Mouse (Mus musculus): ENCODE results near the gene Prdm11. TPM values are rescaled to one million over a fixed set of nuclear protein-coding genes. Genes with fewer than 3 reads are reported as not detected.
A peak's percentile ranks its signal among the peaks of the same experiment; 100 is the strongest.

Prdm11 gene
- polyA plus RNA-seq, 1 experiment = 11.8 TPM

DNA sequence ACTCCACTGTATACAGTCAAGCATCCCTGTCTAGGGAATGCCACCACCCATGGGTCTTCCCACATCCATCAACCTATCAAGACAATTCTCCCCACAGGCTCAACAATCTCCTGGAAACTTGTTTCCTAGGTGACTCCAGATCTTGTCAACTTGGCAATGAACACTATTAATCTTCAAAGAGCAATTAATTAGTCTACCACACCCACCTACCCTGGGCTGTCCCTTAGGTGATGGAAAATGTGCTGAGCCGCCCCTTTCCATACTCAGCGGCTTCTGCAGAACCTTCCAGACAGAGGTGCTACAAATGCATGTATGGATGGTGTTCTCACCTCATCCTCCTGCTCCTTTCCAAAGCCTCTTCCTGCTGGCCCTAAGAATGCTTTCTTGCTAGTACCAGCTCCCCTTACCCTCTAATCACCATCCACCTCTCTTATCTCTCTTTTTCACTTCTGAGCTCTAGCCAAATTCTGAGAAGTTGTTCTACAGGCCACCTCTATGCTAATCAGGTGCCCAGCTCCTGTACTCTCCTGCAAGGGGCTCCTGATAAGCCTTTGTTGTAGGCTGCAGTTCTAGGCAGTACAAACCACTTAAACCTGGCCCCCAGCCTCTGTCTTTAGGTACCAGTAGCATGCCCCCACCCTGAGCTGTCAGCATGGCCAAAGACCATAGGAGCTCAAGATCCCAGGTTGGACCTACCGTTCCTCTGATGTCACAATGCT, 37.8 kb downstream of the Prdm11 start:
- DNase-seq (ENCODE audit: low read depth) = no peak
- no peak for TF ChIP-seq POLR2A (IDR thresholded peaks at IDR 0.05; ENCODE audit: borderline replicate concordance, extremely low read depth, insufficient read depth, insufficient read length, poor library complexity, severe bottlenecking)
- TF ChIP-seq CTCF (IDR thresholded peaks at IDR 0.05; ENCODE audit: borderline replicate concordance, extremely low read depth, insufficient read depth, insufficient read length) = no peak

DNA sequence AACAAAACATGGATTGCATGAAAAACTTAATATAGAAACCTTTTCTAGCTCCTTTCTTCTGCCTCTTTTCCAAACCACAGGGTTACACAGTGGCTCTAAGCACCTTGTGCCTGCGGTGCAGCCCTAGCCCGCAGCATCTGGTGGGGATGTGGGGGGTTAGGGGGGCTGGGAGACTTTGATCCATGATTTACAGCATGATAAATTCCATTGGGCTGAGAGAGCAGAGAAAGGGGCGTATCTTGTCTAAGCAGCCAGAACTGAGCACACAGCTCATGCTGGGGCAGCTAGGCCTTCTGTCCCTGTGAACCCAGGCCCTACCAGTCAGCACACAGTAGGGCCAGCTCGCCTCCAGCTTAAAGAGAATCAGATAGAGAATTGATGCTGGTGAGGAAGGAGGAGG, 40.9 kb downstream of the Prdm11 start:
- no peak for DNase-seq (ENCODE audit: low read depth)
- no peak for TF ChIP-seq CTCF (IDR thresholded peaks at IDR 0.05; ENCODE audit: borderline replicate concordance, extremely low read depth, insufficient read depth, insufficient read length)
- no peak for TF ChIP-seq POLR2A (IDR thresholded peaks at IDR 0.05; ENCODE audit: borderline replicate concordance, extremely low read depth, insufficient read depth, insufficient read length, poor library complexity, severe bottlenecking)

DNA sequence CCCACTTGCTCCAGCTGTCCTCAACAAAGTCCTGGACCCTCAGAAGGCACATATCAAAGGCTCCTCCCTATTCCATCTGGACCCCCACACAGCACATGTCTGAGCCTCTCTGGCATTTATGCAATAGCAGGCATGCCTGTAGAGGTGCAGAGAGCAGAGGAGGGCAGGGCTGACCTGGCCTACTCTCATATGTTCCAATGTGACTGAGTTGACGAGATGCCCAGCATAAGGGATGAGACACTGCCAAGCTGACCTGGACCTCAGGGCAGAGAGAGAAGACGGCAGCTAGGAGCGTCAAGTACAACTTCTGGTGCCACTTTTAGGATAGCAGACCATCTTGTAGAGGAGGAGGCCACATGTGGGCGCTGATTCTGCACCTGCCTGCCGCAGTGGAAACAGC, 54.0 kb downstream of the Prdm11 start:
- TF ChIP-seq POLR2A (IDR thresholded peaks at IDR 0.05; ENCODE audit: borderline replicate concordance, extremely low read depth, insufficient read depth, insufficient read length, poor library complexity, severe bottlenecking) (no peak), CTCF (IDR thresholded peaks at IDR 0.05; ENCODE audit: borderline replicate concordance, extremely low read depth, insufficient read depth, insufficient read length) (no peak)
- no peak for DNase-seq (ENCODE audit: low read depth)

DNA sequence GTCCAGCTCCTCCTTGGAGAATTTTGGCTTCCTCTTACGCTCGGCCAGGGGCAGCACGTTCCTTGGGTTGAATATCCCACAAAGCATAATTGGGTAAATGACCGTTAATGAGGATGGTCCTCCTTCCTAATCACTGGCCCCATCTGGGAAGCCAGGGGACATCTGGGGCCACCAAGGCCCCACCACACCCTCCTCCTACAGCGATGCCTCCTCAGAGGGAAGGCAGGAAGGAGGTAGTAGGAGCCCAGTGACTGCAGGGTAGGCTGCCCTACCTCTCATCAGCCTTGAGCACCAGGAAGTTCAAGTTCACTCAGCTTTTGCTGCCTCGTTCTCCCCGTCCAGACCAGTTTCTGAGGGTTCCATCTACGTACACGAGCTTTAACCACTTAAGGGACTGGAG, 56.4 kb downstream of the Prdm11 start:
- TF ChIP-seq CTCF (IDR thresholded peaks at IDR 0.05; ENCODE audit: borderline replicate concordance, extremely low read depth, insufficient read depth, insufficient read length) (no peak), POLR2A (IDR thresholded peaks at IDR 0.05; ENCODE audit: borderline replicate concordance, extremely low read depth, insufficient read depth, insufficient read length, poor library complexity, severe bottlenecking) (no peak)

DNA sequence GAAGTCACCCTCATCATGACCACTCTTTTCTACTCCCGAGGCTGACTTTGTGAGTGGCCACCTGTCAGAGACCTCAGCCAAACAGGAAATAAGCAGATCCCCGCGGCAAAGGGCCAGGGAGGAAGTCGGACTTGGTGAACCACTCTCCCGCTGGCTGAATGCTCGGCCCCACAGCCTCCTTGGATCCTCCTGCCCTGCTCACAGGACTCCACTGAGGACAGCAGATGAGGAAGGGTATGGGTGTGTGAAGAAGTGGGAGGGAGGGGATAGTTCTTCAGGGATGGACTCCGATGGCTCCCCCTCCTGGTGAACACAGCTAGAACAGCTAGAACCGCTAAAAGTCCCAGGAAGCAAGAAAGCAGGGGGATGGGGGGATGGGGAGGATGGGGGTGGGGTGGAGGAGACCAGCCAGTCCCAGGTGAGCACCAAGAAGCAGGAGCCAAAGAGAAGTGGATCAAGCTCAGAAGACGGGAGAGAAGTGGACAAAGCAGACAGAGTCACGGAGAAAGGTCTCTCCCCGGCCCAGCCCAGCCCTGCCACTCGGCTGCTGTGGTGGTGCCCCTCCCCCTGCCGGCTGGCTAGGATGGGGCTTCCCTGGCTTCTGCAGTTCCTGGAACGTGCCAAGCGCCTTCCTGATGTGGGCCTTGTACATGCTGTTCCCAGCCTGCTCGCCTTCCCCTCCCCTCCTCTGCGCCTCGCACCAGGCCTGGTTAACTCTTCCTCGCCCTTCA, 57.9 kb downstream of the Prdm11 start:
- DNase-seq (ENCODE audit: low read depth) = peak; percentile 82
- TF ChIP-seq POLR2A (IDR thresholded peaks at IDR 0.05; ENCODE audit: borderline replicate concordance, extremely low read depth, insufficient read depth, insufficient read length, poor library complexity, severe bottlenecking) = no peak
- peak; percentile 60; the same call in 1 of the 2 replicates for TF ChIP-seq CTCF (IDR thresholded peaks at IDR 0.05; ENCODE audit: borderline replicate concordance, extremely low read depth, insufficient read depth, insufficient read length)

More for the DNA sequence above, 56.4 kb downstream of the Prdm11 start:
- no peak for DNase-seq (ENCODE audit: low read depth)

DNA sequence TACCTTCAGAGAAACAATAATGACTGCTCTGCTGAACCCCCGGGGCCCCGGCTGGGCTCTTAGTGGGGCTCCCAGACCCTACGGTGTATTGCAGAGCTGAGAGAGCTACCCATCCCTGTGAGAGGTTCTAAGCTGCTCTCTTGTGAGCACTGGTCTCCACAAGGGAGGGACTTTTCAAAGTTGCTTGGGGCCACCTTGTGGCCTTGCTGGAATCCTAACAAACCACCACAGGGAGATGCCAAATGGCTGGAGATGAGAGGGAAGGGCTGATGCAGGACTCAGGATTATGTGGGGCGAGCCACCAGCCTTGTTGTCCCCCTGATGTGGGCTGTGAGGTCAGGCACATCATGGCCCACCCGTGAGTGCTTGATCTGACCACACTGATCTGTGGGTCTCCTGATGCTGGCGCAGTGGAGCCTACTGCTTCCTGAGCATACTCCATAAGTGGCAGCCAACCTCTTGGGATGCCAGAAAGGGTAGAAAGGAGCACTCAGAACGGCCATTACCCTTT, 58.8 kb downstream of the Prdm11 start:
- TF ChIP-seq CTCF (IDR thresholded peaks at IDR 0.05; ENCODE audit: borderline replicate concordance, extremely low read depth, insufficient read depth, insufficient read length) (no peak), POLR2A (IDR thresholded peaks at IDR 0.05; ENCODE audit: borderline replicate concordance, extremely low read depth, insufficient read depth, insufficient read length, poor library complexity, severe bottlenecking) (no peak)
- DNase-seq (ENCODE audit: low read depth) = no peak

DNA sequence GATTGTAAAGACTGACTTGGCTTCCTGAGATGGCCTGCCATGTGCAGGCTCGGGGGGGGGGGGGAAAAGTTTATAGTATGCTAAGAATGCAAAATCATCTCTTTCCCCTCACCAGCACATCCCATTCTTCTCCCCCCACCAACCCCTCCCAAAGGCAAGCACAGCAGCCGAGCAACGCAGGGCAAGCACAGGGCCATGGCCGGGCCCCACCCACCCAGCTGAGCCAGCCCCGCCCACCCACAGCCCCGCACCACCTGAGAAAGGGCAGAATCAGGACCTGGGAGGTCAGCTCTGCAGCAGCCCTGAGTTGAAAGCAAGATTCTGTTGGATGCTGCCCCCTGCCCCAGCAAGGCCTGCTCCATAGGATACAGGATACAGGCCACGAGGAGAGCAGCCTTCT, 60.4 kb downstream of the Prdm11 start:
- DNase-seq (ENCODE audit: low read depth) = no peak
- TF ChIP-seq CTCF (IDR thresholded peaks at IDR 0.05; ENCODE audit: borderline replicate concordance, extremely low read depth, insufficient read depth, insufficient read length) (no peak), POLR2A (IDR thresholded peaks at IDR 0.05; ENCODE audit: borderline replicate concordance, extremely low read depth, insufficient read depth, insufficient read length, poor library complexity, severe bottlenecking) (no peak)

DNA sequence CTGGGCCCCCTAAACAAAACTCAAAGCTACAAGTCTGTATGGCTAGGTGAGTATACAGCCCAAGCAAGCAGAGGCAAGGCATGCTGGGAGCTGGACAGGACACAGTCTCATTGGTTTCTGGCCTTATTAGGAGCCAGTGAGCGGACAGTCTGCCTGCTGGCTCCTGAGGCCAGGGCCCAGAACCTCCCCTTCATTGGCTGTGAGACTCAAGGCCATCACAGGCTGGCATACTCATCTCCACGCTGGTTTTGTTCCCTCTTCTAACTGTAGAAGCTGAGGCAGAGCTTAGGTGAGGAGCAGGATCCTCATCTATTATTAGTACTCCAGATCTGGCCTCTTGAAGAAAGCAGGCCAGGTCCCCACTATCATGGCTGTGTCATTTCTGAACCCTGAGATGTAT, 60.8 kb downstream of the Prdm11 start:
- TF ChIP-seq POLR2A (IDR thresholded peaks at IDR 0.05; ENCODE audit: borderline replicate concordance, extremely low read depth, insufficient read depth, insufficient read length, poor library complexity, severe bottlenecking) (no peak), CTCF (IDR thresholded peaks at IDR 0.05; ENCODE audit: borderline replicate concordance, extremely low read depth, insufficient read depth, insufficient read length) (no peak)

DNA sequence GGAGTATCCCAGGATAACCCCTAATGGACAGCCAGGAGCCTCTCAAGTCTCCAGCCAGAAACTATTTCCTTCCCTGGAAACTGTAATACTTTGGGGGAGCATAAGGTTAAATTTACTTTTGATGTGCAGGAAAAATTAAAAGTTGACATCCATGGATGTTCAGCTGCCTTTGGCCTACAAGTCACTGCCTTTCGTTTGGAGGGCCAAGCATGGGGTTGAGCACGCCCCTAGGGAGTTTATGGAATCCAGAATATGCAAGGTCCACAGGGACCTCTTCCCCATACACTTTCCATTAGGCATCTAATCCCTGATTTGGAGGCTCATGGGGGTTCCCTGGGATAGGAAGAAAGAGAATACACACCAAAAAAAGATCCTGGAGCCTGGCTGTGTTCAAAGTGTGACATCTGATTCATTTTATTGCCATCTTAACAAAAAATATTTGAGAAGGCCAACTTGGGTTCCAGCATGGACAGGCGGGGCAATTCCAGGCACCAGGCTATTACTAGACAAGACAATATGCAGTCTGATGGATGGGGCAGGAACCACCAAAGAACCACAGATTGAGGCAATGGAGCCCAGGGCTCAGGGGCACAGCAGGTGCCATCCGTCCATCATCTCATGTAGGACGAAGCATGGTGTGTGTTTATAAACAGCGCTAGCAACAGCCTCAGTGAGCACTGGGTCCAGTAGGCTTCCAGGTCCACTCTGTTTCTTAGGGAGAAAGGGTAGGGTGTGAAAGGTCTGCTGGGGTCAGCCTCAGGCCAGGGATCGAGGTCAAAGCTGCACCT, 61.5 kb downstream of the Prdm11 start:
- no peak for DNase-seq (ENCODE audit: low read depth)
- TF ChIP-seq POLR2A (IDR thresholded peaks at IDR 0.05; ENCODE audit: borderline replicate concordance, extremely low read depth, insufficient read depth, insufficient read length, poor library complexity, severe bottlenecking) (no peak), CTCF (IDR thresholded peaks at IDR 0.05; ENCODE audit: borderline replicate concordance, extremely low read depth, insufficient read depth, insufficient read length) (no peak)

More for the DNA sequence above, 60.8 kb downstream of the Prdm11 start:
- no peak for DNase-seq (ENCODE audit: low read depth)

DNA sequence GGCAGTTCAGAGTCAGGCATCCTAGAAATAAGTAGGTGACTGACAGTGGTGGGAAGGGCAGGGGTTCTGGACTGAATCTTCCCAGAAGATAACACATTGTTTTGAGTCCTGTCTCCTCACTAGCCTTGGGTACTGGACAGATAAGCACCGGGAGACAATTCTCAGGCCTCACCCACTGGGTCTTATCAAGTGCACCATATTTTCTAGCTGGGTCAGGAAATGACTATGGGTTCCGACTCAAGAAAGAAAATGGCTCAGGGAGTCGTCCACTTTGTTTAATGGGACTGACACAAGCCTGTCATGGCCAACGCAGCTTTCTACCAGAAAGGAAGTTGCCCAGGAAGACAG, 62.7 kb downstream of the Prdm11 start:
- DNase-seq (ENCODE audit: low read depth) = no peak
- TF ChIP-seq CTCF (IDR thresholded peaks at IDR 0.05; ENCODE audit: borderline replicate concordance, extremely low read depth, insufficient read depth, insufficient read length) (no peak), POLR2A (IDR thresholded peaks at IDR 0.05; ENCODE audit: borderline replicate concordance, extremely low read depth, insufficient read depth, insufficient read length, poor library complexity, severe bottlenecking) (no peak)

Data from brain, embryonic 14.5 days (tissue).